Mouse (Mus musculus): ENCODE results near the gene Grid1. TPM values are rescaled to one million over a fixed set of nuclear protein-coding genes. Genes with fewer than 3 reads are reported as not detected.

Gene Grid1
- polyA plus RNA-seq, 1 experiment: not detected

DNA sequence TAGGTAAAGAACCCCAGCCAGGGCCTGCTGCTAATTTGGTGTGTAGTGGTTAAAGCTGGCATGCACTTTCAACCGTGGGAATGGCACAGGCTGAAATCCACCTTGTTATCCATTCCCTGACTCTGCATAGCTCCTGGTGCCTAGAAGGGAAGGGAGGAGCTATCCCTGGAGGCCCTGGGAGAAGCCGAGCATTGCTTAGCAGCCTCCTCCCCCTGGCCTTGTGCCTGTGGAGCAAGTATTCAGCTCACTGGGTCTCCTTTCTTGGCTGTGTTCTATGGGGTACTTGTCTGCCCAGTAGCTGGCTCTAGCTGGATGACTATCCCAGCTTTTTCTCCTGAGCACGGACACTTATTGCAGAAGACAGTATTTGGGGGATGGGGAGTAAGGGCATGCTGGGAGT, 6.0 kb downstream of the Grid1 start:
- no peaks in the 10 kb centered on the region for H3K4me1 ChIP-seq (ENCODE audit: control insufficient read depth, insufficient read depth, low read length)
- H3K4me3 ChIP-seq (ENCODE audit: insufficient read depth, low read length): no peak overlapping the region
- no peak overlapping the region for H3K27ac ChIP-seq (ENCODE audit: insufficient read depth, low read length)
- TF ChIP-seq CTCF (IDR thresholded peaks at IDR 0.05; ENCODE audit: borderline replicate concordance, insufficient read depth, low read length): no peak
- no peak for TF ChIP-seq POLR2A (IDR thresholded peaks at IDR 0.05; ENCODE audit: low read depth, low read length)

- no peak overlapping the region for H3K27ac ChIP-seq (ENCODE audit: insufficient read depth, low read length)
- H3K4me3 ChIP-seq (ENCODE audit: insufficient read depth, low read length): no peak overlapping the region
- no peaks in the 10 kb centered on the region for H3K4me1 ChIP-seq (ENCODE audit: control insufficient read depth, insufficient read depth, low read length)
- TF ChIP-seq POLR2A (IDR thresholded peaks at IDR 0.05; ENCODE audit: low read depth, low read length): no peak
- no peak for TF ChIP-seq CTCF (IDR thresholded peaks at IDR 0.05; ENCODE audit: borderline replicate concordance, insufficient read depth, low read length)
Observed at GRCm38 (mm10) chr14:34829831-34830230, 9.9 kb downstream of the Grid1 start.

GRCm38 (mm10) chr14:34837145-34837544, 17.2 kb downstream of the Grid1 start:
- Histone ChIP-seq H3K4me3 (ENCODE audit: insufficient read depth, low read length) (no peak overlapping the region), H3K4me1 (ENCODE audit: control insufficient read depth, insufficient read depth, low read length) (no peaks in the 10 kb centered on the region), H3K27ac (ENCODE audit: insufficient read depth, low read length) (no peak overlapping the region)
- TF ChIP-seq CTCF (IDR thresholded peaks at IDR 0.05; ENCODE audit: borderline replicate concordance, insufficient read depth, low read length): no peak
- TF ChIP-seq POLR2A (IDR thresholded peaks at IDR 0.05; ENCODE audit: low read depth, low read length): no peak

DNA sequence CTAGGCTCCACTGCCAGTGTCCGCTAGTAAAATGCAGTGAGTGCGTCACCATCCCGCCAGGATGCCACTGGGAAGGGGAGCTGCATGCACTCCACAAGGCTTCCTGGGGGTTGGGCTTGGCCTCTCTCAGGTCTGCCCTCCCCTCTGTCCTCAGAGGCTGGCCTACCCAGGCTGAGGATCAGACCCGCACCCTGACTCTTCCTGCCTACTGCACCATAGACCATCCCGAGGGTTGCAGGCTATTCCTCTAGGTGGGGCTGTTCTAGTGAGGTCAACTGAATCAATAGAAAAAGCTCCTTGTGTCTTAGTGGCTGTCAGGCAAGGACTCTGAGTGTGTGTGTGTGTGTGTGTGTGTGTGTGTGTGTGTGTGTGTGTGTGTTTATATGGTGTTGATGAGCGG, 19.1 kb downstream of the Grid1 start:
- Histone ChIP-seq H3K27ac (ENCODE audit: insufficient read depth, low read length) (no peak overlapping the region), H3K4me3 (ENCODE audit: insufficient read depth, low read length) (no peak overlapping the region), H3K4me1 (ENCODE audit: control insufficient read depth, insufficient read depth, low read length) (no peaks in the 10 kb centered on the region)
- no peak for TF ChIP-seq POLR2A (IDR thresholded peaks at IDR 0.05; ENCODE audit: low read depth, low read length)
- no peak for TF ChIP-seq CTCF (IDR thresholded peaks at IDR 0.05; ENCODE audit: borderline replicate concordance, insufficient read depth, low read length)

GRCm38 (mm10) chr14:34839898-34840297, 20.0 kb downstream of the Grid1 start:
- no peak for TF ChIP-seq POLR2A (IDR thresholded peaks at IDR 0.05; ENCODE audit: low read depth, low read length)
- no peak overlapping the region for H3K27ac ChIP-seq (ENCODE audit: insufficient read depth, low read length)
- H3K4me3 ChIP-seq (ENCODE audit: insufficient read depth, low read length): no peak overlapping the region

GRCm38 (mm10) chr14:34843579-34843978, 23.7 kb downstream of the Grid1 start:
- no peaks in the 10 kb centered on the region for H3K4me1 ChIP-seq (ENCODE audit: control insufficient read depth, insufficient read depth, low read length)
- H3K4me3 ChIP-seq (ENCODE audit: insufficient read depth, low read length): no peak overlapping the region
- no peak overlapping the region for H3K27ac ChIP-seq (ENCODE audit: insufficient read depth, low read length)
- TF ChIP-seq CTCF (IDR thresholded peaks at IDR 0.05; ENCODE audit: borderline replicate concordance, insufficient read depth, low read length) (no peak), POLR2A (IDR thresholded peaks at IDR 0.05; ENCODE audit: low read depth, low read length) (no peak)

More at GRCm38 (mm10) chr14:34839898-34840297, 20.0 kb downstream of the Grid1 start:
- no peaks in the 10 kb centered on the region for H3K4me1 ChIP-seq (ENCODE audit: control insufficient read depth, insufficient read depth, low read length)

DNA sequence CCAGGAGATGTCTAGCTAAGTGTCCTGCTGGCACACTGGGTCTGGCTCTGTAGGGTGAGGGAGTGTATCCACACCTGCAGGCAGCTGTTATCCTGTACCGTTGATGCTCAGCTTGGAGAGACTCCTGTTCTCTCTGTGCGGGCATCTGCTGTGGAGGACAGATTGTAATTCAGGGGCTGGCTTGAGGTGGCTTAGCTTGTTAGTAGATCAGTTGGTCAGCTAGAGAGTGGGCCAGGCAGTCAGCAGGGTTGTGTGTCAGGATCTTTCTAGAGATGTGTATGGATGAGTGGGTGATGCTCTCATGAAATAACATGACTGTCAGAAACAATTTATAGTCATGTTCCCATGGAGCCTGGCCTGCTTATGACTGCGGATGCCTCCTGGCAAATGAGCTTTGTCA, 24.3 kb downstream of the Grid1 start:
- TF ChIP-seq CTCF (IDR thresholded peaks at IDR 0.05; ENCODE audit: borderline replicate concordance, insufficient read depth, low read length) (no peak), POLR2A (IDR thresholded peaks at IDR 0.05; ENCODE audit: low read depth, low read length) (no peak)
- H3K4me3 ChIP-seq (ENCODE audit: insufficient read depth, low read length): no peak overlapping the region
- H3K4me1 ChIP-seq (ENCODE audit: control insufficient read depth, insufficient read depth, low read length): no peaks in the 10 kb centered on the region
- H3K27ac ChIP-seq (ENCODE audit: insufficient read depth, low read length): no peak overlapping the region

DNA sequence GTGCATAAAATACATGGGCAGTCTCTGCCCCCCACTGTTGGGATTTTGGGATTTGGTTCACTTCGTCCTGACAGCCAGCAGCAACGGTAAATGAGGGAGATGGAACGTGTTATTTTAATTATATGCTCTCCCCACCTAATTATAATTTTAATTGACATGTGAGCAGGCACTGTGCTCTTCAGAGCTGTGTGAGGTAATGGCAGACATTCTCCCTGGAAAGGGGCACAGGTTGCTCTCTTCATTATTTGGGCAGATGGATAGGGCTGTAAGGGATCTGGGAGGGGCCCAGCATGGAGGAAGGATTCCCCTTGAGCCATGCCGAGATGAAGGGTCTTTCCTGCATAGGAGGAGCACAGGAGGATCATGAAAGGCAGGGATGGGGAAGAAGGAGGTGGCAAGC, 26.9 kb downstream of the Grid1 start:
- no peak overlapping the region for H3K27ac ChIP-seq (ENCODE audit: insufficient read depth, low read length)
- TF ChIP-seq POLR2A (IDR thresholded peaks at IDR 0.05; ENCODE audit: low read depth, low read length): no peak
- no peak for TF ChIP-seq CTCF (IDR thresholded peaks at IDR 0.05; ENCODE audit: borderline replicate concordance, insufficient read depth, low read length)
- H3K4me1 ChIP-seq (ENCODE audit: control insufficient read depth, insufficient read depth, low read length): no peaks in the 10 kb centered on the region
- no peak overlapping the region for H3K4me3 ChIP-seq (ENCODE audit: insufficient read depth, low read length)

DNA sequence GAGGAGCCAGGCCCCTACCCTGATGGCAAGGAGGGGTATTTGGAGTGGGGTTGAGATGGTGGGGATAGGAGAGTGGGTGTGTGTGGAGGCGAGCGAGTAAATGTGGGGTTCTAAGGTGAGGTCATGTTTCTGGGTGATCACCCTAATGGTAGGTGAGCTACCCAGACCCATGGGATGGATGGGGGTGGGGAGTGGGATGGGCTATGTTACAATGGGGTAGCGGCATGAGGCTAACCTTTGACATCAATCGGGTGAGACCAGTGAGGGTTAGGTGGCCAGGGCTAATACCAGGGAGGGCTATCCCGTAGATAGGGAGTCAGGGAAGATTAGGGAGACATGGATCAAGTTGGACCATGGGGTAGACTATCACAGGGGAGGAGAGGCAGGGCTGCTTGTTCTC, 27.7 kb downstream of the Grid1 start:
- no peak overlapping the region for H3K4me3 ChIP-seq (ENCODE audit: insufficient read depth, low read length)
- H3K27ac ChIP-seq (ENCODE audit: insufficient read depth, low read length): no peak overlapping the region
- TF ChIP-seq CTCF (IDR thresholded peaks at IDR 0.05; ENCODE audit: borderline replicate concordance, insufficient read depth, low read length) (no peak), POLR2A (IDR thresholded peaks at IDR 0.05; ENCODE audit: low read depth, low read length) (no peak)
- no peaks in the 10 kb centered on the region for H3K4me1 ChIP-seq (ENCODE audit: control insufficient read depth, insufficient read depth, low read length)

DNA sequence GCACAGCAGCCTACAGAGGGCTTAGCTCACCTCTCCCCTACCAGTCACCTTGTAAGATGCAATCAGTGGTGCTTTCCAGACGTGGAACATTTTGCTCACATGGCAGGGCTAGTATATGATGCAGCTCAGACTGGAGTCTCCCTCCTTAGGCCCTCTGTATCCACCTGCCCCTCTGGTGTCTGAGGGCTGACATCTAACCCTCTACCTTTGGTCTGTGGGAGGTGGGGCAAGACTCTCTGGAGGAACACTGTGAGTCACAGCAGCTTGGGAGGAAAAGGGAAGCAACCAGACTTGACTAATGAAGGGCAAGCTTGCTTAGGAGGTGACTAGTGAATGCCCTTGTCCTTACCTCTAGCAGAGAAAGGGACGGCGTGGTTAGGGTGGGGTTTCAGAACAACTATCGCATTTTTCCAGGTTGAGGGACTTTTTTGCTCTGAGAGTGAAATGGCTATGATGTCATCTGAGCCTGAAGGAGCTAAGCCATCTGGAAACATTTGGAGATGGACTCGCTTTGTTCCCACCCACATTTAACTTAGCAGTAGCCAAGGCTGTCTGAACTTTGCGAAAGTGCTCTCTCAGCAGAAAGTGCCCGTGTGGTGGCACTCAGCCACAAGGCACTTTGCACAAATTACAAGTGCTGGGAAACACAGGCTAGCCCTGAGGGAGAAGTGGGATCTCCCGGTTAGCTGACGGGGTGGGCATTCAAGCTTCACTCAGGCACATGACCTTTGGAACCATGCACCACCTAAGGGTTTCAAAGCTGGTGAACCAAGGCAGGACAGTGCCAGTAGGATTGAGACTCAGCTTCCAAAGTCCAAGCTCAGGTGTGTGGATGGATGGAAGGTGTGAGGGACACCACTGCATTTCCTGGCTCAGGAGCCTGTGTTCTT, 41.2 kb downstream of the Grid1 start:
- H3K27ac ChIP-seq (ENCODE audit: insufficient read depth, low read length): no peak overlapping the region
- no peak overlapping the region for H3K4me3 ChIP-seq (ENCODE audit: insufficient read depth, low read length)
- no peaks in the 10 kb centered on the region for H3K4me1 ChIP-seq (ENCODE audit: control insufficient read depth, insufficient read depth, low read length)
- TF ChIP-seq POLR2A (IDR thresholded peaks at IDR 0.05; ENCODE audit: low read depth, low read length): no peak
- no peak for TF ChIP-seq CTCF (IDR thresholded peaks at IDR 0.05; ENCODE audit: borderline replicate concordance, insufficient read depth, low read length)

All from embryonic fibroblast, embryonic 13.5 days (primary cell).